Mouse (Mus musculus): ENCODE measurements around the gene Hist1h2ak.

The Hist1h2ak gene

DNA sequence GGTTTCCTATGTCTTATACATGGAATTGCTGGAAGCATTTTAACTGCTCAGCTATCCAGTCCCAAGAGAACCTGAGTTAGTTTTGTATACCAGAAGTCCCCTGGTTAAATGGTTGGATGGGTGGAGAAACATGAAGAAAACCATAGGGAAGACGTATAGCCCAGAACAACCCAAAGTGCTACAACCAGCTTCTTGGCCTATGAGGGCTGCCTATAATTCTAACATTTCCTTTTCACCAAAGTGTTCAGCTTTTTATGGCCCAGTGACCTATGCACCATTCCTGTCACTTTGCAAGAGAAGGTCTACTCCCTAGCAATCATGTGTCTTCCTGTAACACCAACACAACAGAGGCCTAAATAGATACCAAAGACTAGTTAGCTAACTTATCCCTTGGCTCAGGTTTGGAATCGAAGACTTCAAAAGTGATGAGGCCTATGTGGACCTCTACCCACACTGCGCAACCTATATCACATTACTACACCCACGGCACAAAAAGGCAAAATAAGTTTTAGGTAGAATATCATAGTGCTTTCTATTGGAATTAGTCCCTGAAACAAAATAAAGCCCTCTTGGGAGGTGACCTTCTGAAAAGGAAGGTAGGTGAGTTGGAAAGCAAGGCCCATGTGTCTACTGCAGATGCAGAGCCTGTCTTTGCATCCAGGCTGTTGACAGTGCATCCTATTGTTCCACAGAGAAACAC is 35.1 kb downstream of the Hist1h2ak start:
- DNase-seq: no peak

DNA sequence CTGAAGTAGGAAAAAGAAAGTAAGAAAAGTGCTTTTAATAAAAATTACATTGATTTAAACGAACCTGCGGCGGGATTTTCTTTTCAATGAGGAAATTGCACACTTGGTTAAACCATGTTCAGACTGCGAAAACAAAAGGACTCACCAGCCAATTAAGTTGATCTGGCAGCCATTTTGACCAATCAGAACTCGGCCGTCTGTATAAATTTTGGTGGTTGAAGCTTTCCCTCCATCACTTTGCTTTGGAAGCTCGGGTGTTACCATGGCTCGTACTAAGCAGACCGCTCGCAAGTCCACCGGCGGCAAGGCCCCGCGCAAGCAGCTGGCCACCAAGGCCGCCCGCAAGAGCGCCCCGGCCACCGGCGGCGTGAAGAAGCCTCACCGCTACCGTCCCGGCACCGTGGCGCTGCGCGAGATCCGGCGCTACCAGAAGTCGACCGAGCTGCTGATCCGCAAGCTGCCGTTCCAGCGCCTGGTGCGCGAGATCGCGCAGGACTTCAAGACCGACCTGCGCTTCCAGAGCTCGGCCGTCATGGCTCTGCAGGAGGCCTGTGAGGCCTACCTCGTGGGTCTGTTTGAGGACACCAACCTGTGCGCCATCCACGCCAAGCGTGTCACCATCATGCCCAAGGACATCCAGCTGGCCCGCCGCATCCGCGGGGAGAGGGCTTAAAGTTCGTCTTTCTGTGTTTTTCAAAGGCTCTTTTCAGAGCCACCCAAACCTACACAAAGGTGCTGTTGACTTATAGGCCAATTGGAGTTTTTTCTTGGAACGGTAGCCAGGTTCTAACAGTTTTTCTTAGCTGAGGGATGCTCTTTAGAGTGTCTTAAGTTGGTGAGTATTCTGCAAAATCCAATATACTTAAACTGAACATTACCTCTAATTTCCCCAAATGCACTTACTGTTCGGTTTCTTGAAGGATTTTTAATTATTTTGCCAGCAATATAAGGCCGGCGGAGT is 36.0 kb downstream of the Hist1h2ak start, which contains the start of gene Hist1h3h:
Gene Hist1h3h (plus strand): TSS at position 263 of the 961 bp plus-strand sequence.
- DNase-seq: peak; percentile 71 to 78

DNA sequence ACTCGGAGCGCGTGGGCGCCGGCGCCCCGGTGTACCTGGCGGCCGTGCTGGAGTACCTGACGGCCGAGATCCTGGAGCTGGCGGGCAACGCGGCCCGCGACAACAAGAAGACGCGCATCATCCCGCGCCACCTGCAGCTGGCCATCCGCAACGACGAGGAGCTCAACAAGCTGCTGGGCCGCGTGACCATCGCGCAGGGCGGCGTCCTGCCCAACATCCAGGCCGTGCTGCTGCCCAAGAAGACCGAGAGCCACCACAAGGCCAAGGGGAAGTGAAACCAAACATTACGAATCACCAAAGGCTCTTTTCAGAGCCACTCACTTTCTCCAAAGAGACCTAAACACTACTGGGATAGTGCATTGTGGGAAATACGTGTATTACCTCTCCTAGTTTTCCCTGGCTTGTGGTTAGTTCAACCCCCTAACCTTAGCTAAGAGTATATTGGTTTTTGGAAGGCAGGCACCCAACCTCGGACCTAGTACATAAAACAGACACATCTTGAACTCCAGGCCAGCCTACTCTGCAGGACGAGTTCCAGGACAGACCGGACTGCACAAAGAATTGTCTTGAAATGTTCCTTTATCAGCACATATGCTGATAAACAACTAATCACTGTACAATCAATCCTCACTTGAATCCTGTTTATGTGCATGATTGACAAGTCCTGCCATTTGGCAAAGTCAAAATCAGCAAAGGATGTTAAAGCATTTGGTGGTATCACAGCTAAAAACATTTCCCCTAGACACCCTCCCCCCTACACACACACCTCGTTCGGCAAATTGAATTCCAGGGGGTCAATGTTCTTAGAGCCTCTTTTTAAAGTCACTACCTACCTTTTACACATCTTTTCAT is 36.9 kb downstream of the Hist1h2ak start:
- peak in 1 of 2 experiments; percentile 11 for DNase-seq

DNA sequence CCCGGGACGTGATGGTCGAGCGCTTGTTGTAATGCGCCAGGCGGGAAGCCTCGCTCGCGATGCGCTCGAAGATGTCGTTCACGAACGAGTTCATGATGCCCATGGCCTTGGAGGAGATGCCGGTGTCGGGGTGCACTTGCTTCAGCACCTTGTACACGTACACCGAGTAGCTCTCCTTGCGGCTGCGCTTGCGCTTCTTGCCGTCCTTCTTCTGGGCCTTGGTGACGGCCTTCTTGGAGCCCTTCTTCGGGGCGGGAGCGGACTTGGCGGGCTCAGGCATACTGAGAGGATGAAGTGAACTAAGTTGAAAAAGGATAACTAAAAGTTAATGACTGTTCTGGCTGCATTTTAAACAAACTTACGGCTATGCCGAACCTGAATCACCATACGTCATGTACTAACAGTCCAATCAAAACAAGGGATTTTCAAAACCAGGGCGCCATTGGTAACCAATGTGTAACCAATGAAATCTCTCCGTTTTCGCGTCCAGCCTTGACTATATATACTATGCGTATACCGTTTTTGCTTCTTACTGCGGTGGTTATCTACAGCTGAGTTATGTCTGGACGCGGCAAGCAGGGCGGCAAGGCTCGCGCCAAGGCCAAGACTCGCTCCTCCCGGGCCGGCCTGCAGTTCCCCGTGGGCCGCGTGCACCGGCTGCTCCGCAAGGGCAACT is 37.6 kb downstream of the Hist1h2ak start, which contains the start of the genes Hist1h2bl and Hist1h2ai:
Gene Hist1h2bl (minus strand): TSS at position 280 of the 676 bp plus-strand sequence.
Gene Hist1h2ai (plus strand): TSS at position 559 of the 676 bp plus-strand sequence.
- DNase-seq: peak; percentile 80 to 81

DNA sequence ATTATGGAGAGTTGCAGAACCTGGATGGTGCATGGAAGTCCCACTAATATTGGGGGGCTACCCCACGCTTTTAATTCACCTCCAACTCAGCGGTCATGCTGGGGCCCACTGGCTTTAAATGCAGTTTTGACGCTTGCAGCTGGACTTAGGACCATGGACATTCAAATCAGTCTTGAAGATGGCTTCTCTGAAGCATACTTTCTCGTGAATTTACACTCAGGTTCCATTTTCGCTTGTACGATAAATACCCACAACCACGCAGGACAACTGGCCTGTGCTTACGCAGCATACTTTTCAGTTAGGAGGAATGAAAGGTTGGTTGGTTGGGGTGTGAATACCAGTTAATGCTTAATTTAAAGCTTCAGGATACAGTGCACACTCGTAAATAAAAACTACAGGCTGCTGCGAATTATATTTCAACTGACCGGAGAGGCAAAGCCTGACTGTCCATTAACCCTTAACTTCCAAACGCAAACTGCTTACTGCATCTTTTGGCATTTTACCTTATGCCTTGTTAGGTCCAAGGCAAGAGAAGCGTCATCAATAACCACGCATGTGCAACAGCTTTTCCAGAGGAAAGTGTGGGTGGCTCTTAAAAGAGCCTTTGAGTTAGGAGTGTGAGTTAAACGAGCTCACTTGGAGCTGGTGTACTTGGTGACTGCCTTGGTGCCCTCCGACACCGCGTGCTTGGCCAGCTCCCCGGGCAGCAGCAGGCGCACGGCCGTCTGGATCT is 38.3 kb downstream of the Hist1h2ak start:
- DNase-seq: no peak

DNA sequence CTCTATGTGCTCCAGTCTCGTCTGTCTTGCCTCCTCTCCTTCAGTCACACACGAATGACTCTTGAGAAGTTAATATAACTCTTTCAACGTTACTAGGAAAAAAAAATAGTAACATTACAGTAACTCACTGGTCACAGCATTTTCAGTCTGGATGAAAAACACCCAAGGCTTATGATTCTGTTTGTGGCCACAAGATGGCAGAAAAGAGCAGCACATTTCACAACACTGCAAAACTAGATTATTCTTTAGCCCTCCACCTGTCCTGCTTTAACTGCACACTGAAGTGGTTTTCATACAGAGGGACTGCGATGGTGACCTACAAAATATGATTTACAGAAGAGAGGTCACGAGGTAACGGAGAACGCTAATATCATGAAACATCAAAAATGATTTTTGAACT is 38.9 kb downstream of the Hist1h2ak start:
- peak; percentile 70 to 75 for DNase-seq

DNA sequence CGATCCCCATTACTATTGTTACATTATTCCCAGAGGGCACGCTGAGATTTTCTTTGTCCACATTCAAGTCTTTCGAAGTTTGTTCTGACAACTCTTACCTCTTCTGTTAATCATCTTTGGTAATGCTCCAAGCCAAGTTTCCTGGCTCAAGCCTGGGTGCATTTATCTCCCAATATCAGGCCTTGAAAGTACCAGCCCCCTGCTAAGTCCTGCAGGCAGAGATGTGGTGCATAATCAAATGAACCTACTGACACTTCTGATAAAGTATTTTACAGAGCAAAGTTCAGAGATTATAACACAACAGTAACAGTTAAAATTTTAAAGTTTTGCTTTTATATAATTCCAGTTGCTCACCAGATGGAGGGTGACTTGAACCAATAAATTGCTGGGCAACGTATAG is 41.9 kb downstream of the Hist1h2ak start:
- no peak for DNase-seq

DNA sequence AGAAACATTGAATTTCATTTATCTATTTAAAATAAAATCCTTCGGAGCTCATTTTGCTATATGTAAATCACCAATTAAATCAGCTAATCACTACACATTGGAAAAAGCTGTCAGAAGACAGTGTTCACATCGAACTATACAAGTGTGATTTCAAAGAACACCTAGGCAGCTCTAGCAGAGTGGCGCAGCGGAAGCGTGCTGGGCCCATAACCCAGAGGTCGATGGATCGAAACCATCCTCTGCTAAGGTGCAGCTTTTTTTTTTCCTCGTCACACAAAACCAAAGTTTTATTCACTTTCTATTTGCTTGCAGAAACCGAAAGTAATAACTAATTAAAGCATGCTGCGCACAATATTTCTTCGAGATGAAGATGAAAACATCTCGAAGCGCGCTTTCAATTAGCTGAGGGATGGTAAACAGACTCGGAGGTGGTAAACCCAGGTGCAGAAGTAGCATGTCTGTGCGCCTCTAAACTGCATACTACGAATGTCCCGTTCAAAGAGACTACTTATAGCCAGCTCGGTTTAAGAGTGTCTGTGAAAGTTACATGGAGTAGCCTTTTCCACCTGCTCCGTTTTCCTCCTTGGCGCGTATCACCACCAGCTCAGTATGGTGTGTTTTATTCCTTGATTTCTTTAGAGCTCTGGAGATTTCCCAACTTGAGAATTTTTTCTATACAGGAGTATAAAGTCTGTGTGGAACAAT is 42.7 kb downstream of the Hist1h2ak start:
- peak; percentile 79 to 87 for DNase-seq

DNA sequence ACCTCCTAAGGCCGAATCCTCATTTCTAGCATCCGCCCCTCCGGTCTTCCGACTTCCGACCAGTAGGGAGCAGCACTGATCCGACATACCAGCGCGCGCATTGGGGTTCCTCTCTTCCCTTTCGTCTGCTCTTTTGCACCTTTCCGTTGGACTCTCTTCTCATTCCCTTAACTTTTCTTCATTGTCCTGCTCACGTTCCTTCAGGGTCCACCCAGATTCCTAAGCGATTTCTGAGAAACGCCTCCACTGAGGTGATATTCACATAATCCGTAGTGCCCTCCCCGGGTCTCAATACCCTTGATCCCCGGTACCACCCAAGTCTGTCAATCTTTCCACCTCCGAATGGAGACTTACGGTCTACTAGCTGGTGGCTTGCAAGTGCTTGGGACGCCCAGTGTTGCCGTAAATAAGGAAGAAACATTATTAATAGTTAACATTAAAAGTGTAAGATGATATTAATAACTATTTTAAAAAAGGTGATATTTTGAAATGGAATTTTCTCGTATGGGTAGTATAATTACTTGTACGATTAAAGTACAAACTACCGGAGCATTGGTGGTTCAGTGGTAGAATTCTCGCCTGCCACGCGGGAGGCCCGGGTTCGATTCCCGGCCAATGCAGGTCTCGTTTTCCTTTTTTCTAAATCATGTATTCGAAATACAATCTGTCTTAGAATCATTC is 43.5 kb downstream of the Hist1h2ak start:
- peak; percentile 91 to 93 for DNase-seq

DNA sequence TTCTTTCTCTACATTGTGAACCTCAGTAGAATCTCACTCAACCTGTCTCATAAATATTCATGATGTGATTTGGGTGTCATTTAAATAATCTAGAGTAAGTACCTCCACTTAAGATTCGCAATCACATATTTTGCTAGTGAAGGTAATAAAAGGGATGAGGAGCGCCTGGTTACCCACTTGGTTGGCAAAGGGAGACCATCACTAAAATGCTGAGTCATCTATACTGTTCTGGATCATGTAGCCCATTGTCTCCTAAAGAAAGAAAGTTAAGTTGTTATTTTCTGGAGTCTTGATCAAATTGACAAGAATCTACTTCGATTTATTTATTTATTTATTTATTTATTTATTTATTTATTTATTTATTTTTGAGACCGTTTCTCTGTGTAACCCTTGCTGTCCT is 47.0 kb downstream of the Hist1h2ak start:
- no peak for DNase-seq

Measured in cerebellum, postnatal 25 days (tissue).